Mouse (Mus musculus) adrenal gland, postnatal 10 days (tissue): ENCODE data around the gene Btbd35f18. TPM values are rescaled to one million over a fixed set of nuclear protein-coding genes. Genes with fewer than 3 reads are reported as not detected.
"Not testable (repeated sequence)": the region's sequence is repeated elsewhere in the genome, so short reads cannot be mapped to it uniquely, and the experiment has no call there.

Source experiments
- DNase-seq: peaks from one replicate; pipeline ENCODE4 v3.0.0; 2021; ENCODE audit warnings: mixed read lengths
- long read RNA-seq, 2 experiments: library from polyadenylated mRNA; stranded (forward); transcript quantifications; one replicate each; pipeline ENCODE4 v2.0.0; 2021
- total RNA-seq, 2 experiments: library from RNA; stranded (reverse); gene quantifications; 2 replicates each; pipeline ENCODE4 v1.2.3; 2021

Btbd35f18 gene
- not detected for total RNA-seq
- long read RNA-seq, experiment 1 = 0 reads
- long read RNA-seq, experiment 2 = 0 reads

- not testable (repeated sequence) for DNase-seq
Observed at GRCm38 (mm10) chrX:3699933-3700332, at the start of gene Btbd35f18. Btbd35f18 (plus strand) TSS chrX:3700233.

Other genes starting within 250 kb of the Btbd35f18 start
- gene Btbd35f10, start 52.7 kb downstream of the Btbd35f18 start, total RNA-seq = not detected